Mouse (Mus musculus) urinary bladder, postnatal 4 days (tissue): ENCODE measurements around the gene Txnip.
"Not testable (repeated sequence)": the region's sequence is repeated elsewhere in the genome, so short reads cannot be mapped to it uniquely, and the experiment has no call there.

Source experiments
- DNase-seq, 2 experiments: peaks; one replicate each; pipeline ENCODE4 v3.0.0; 2021 to 2022; ENCODE audit warnings: low spot score in 2 of 2

Txnip gene

DNA sequence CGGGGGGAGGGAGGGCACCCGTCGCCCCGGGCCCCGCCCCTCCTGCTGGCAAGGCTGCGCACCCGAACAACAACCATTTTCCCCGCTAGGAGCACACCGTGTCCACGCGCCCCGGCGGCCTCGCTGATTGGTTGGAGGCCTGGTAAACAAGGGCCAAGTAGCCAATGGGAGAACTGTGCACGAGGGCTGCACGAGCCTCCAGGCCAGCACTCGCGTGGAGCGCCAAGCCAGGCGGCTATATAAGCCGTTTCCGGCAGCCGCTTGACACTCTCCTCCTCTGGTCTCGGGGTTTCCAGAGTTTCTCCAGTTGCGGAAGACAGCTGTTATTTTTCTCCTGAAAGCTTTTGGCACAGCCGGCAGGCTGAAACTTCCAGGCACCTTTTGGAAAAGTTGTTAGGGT, at the start of gene Txnip:
Gene Txnip (plus strand): TSS at position 264 of the 400 bp plus-strand sequence.
- DNase-seq: peak; percentile 100

DNA sequence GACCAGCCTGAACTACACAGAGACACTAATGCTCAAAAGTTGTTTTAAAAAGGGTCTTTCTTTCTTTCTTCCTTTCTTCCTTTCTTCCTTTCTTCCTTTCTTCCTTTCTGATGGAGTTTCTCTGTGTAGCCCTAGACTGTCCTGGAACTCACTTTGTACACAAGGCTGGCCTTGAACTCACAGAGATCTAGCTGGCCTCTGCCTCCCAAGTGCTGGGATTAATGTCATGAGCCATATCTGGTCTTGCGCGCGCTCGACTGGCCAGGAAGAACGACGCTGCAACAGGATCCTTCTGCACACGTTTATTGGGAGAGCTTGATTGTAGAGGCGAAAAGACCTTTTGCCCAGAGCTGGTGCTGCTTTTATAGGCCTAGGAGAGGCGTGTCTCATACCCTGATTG, 49.8 kb upstream of the Txnip start:
- not testable (repeated sequence) for DNase-seq

DNA sequence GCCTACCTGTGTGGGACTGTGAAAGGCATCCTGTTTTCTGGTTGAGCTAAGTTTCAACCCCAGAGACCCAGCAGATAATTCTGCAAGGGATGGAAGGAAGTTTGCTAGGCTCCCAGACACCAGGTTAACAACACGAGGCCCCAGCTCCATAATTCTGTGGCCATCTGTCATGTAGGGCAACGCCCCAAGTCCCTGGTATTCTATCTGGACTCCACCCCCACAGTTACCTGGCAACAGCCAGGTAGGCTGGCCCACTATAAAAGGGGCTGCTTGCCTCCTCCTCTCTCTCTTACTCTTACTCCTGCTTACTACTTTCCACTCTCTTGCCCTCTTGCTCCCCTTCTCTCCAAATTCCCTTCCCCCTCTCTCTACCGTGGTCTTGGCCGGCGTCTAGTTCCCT, 37.6 kb upstream of the Txnip start:
- no peak for DNase-seq

- DNase-seq: no peak
Measured at GRCm38 (mm10) chr3:96522149-96522548, 35.6 kb upstream of the Txnip start.

- no peak for DNase-seq
Measured at GRCm38 (mm10) chr3:96524028-96524810, 33.5 kb upstream of the Txnip start.

DNA sequence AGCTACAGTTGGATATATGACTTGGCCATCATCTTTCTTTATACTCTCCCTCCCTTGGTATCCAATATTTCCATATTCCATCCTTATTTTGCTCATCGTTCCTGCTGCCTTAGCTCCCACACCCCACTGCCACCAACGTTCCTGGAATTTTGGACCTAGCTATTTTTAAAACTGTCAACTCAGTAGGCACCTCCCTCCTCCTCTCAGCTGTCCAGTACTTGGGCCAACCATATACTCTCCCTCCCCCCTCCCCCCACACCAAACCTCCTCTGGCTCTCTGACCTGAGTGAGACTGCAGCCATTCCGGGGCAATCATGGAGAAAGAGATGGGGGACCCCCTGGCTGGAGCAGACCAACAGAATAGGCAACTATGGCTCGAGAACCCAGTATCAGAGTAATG, 32.8 kb upstream of the Txnip start, which contains the start of gene Hfe2:
Gene Hfe2 (plus strand): TSS at position 259 of the 400 bp plus-strand sequence.
- DNase-seq: no peak

DNA sequence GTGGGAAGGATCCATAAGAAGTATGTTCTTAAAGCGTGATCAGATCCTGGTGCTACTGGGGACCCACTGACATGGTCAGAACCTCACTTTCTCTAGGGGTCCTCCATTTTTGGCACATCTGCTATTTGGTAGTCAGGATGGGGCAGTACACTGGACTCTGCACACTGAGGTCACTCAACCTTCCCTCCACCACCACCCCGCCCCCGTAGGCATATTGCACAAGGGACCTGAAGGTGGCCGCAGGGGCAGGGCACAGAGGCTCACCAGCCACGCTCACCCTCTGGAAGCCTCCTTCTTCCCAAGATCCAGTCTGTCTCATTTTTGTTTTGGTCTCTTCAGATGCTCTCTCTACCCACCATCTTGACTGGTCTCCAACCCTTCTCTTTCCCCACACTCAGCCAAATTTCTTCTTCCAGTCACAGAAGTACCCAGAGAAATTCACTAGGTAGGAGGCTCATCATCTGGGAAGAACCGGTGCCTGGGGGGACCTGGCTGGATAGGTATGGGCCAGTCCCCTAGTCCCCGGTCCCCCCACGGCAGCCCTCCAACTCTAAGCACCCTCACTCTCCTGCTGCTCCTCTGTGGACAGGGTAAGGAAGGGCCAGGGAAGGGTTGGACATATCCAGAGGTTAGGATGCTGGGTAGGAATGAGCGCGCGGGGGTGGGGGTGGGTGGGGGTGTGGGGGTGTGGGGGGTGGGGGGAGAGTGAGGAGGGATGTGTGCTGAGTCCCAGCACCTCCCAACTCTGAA, 31.6 kb upstream of the Txnip start:
- no peak for DNase-seq

DNA sequence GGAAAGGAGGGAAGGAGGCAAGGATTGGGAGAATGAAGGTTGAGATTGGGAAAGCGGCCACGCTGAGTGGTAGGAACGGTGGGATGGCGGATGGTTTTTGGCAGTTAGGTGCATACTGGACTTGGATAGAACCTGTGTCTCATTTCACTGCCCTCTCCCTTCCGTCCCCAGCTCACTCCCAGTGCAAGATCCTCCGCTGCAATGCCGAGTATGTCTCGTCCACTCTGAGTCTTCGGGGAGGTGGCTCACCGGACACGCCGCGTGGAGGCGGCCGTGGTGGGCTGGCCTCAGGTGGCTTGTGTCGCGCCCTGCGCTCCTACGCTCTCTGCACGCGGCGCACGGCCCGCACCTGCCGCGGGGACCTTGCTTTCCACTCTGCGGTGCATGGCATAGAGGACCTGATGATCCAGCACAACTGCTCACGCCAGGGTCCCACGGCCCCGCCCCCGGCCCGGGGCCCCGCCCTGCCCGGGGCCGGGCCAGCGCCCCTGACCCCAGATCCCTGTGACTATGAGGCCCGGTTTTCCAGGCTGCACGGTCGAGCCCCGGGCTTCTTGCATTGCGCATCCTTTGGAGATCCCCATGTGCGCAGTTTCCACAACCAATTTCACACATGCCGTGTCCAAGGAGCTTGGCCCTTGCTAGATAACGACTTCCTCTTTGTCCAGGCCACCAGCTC, 30.8 kb upstream of the Txnip start:
- no peak for DNase-seq

GRCm38 (mm10) chr3:96528506-96528905, 29.3 kb upstream of the Txnip start:
- DNase-seq: no peak

- no peak for DNase-seq
Measured at GRCm38 (mm10) chr3:96532050-96532449, 25.7 kb upstream of the Txnip start.

DNA sequence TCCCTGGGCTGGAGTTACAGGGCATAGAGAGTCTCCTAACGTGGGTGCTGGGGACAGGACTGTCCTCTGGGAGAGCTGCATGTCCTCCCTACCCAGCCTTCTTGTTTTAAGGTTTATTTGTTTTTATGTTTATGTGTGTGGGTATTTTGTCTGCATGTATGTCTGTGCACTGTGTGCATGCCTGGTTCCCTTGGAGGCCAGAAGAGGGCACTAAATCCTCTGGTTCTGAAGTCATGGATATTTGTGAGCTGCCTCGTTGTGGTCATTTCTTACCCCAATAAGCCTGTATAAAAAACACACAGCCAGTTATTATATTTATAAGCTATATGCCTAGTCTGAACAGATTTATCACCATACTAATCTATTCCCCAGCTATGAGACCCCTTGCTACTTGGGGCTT, 23.5 kb upstream of the Txnip start:
- DNase-seq: no peak

GRCm38 (mm10) chr3:96539316-96539715, 18.4 kb upstream of the Txnip start:
- no peak for DNase-seq

- DNase-seq: no peak
Measured at GRCm38 (mm10) chr3:96540740-96541139, 17.0 kb upstream of the Txnip start.

GRCm38 (mm10) chr3:96541328-96542078, 16.3 kb upstream of the Txnip start:
- DNase-seq: no peak

DNA sequence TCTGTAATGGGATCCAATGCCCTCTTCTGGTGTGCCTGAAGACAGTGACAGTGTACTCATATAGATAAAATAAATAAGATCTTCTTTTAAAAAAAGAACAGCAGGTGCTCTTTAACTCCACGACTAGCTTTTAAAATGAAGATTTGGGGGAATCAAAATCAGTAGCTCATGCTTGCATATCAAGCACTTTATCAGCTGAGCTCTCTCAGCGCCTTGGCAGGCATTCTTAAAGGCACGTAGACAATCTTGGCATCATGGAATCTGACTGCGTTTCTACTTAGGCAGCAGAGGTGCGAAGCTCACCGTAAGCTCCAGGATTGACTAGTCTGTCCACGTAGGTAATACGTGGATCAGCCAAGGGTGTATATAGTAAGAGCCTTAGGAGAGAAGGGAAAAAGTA, 15.2 kb upstream of the Txnip start:
- DNase-seq: no peak

DNA sequence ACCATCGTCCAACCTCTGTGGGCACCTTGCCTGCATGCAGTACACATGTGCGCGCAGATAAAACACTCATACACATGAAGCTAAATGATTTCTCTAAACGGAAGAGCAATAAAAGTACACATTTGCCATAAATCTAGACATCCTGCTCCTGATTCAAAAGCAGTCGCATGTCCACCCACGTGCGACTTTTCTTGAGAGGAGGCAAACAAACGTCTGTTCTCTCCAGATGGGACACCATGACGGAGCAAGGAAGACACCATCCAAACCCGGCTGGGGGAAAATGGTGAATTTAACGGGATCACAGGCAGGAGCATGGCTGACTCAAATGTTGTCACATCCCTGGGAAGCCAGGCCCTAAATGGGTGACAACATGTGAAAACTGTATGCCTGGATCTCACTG, 14.4 kb upstream of the Txnip start:
- no peak for DNase-seq

GRCm38 (mm10) chr3:96545565-96545964, 12.2 kb upstream of the Txnip start:
- no peak for DNase-seq

DNA sequence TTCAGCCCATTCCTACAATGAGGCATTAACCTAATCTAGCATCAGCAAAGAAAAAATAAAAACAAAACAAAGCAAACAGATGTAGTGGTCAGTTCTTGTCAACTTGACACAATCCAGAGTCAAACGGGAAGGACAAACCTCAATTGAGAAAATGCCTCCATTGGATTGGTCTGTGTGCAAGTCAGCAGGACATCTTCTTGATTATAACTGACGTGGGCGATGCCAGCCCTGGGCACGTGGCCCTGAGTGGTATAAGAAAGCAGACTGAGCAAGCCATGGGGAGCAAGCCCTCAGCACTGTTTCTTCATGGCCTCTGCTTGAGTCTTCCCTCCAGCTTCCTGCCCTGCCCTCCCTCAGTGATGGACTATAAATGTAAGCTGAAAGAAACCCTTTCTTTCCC, 10.9 kb upstream of the Txnip start:
- DNase-seq: no peak

DNA sequence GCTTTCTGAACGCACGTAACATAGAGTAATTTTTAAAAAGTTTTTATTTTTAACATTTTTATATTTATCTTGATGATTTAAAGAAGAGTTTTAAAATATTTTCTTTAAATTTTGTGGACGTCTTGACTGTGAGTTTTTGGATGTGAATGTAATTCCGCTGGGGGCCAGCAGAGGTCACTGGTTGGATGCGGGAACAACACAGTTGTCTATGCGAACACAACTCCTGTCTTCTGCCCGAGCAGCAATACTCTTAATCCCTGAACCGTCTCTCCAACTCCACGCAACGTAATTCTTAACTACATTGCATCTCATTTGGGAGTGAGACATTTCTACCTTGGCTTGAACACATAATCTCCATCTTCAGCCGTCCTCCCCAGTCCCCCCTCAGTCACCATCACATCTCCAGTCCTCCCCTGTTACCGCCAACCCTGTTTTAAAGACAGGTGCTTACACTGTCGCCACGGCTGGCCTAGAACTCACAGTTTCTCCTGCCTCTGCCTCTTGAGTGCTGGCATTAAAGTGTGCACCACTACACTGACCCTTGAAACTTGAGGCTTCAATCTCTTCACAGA, 10.3 kb upstream of the Txnip start:
- DNase-seq: peak; percentile 65 to 85

- no peak for DNase-seq
Measured at GRCm38 (mm10) chr3:96548824-96549223, 8.9 kb upstream of the Txnip start.

DNA sequence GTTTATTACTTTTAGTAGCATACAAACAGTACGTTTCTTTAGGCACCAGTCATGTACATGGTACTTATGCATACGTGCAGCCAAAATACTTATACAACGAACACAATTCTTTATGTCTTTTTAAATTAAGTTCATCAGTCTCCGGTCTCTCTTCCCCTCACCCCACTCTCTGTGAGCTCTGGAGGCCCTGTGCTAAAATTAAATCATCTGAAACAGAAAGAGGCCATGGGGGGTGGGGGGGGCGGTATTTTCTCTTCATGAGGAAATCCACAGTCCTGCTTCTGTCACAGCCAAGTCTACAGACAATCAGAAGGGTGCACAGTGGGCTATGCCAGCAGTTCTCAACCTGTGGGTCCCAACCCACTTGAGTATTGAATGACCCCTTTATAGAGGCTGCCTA, 8.4 kb upstream of the Txnip start:
- no peak for DNase-seq
